Mouse (Mus musculus) CH12.LX (cell line): Measurements from ENCODE around the gene Sapcd2. TPM values are rescaled to one million over a fixed set of nuclear protein-coding genes. Genes with fewer than 3 reads are reported as not detected.

ENCODE experiments used
- DNase-seq: peaks from one replicate; pipeline ENCODE4 v3.0.0-alpha.2; 2013; ENCODE audit errors: extremely low read depth
- H3K27ac ChIP-seq: 2 replicates; pipeline ENCODE4 v1.5.1; 2012; ENCODE audit warnings: low read depth, mild to moderate bottlenecking, control low read depth, moderate library complexity; ENCODE audit not compliant: insufficient read depth
- H3K27me3 ChIP-seq: replicated peaks from 2 replicates; pipeline ENCODE3; 2012; ENCODE audit warnings: inconsistent platforms
- H3K36me3 ChIP-seq, 2 experiments: replicated peaks in 1 of 2; 2 replicates each; pipeline versions ENCODE3 to v1.6.1; 2012; ENCODE audit warnings: inconsistent platforms in 1 of 2, low read length in 1 of 2, mild to moderate bottlenecking in 1 of 2, mixed read lengths in 1 of 2, moderate library complexity in 1 of 2; ENCODE audit not compliant: control insufficient read depth in 1 of 2, insufficient read depth in 1 of 2
- H3K4me1 ChIP-seq, 2 experiments: 2 replicates each; pipeline ENCODE4 v1.6.1; 2012; ENCODE audit warnings: inconsistent platforms in 1 of 2, moderate library complexity in 1 of 2; ENCODE audit not compliant: insufficient read depth in 2 of 2, control insufficient read depth in 1 of 2
- H3K4me2 ChIP-seq: 2 replicates; pipeline ENCODE4 v1.6.1; 2012; ENCODE audit warnings: low read depth, mild to moderate bottlenecking, control low read depth; ENCODE audit not compliant: poor library complexity, insufficient read depth, severe bottlenecking
- H3K4me3 ChIP-seq, 3 experiments: fragments of 150-350 bp in 1 of 3; sonication (generic) in 1 of 3; replicated peaks in 1 of 3; 2 replicates each; pipeline versions ENCODE3 to v1.5.1; 2011 to 2012; ENCODE audit warnings: low read depth in 2 of 3, low read length in 2 of 3, mild to moderate bottlenecking in 2 of 3, moderate library complexity in 2 of 3, control low read depth in 1 of 3, improper control_type of control experiment in 1 of 3, inconsistent platforms in 1 of 3, mixed read lengths in 1 of 3; ENCODE audit not compliant: poor library complexity in 1 of 3
- H3K79me2 ChIP-seq: replicated peaks from 2 replicates; pipeline ENCODE4 v1.6.1; 2012; ENCODE audit warnings: mild to moderate bottlenecking, moderate library complexity; ENCODE audit not compliant: control insufficient read depth, poor library complexity, insufficient read depth, severe bottlenecking; ENCODE audit errors: extremely low read depth
- H3K9ac ChIP-seq: 2 replicates; pipeline ENCODE4 v1.6.1; 2012; ENCODE audit warnings: low read depth, mild to moderate bottlenecking, control low read depth, moderate library complexity; ENCODE audit not compliant: insufficient read depth
- H3K9me3 ChIP-seq: replicated peaks from 2 replicates; pipeline ENCODE3; 2012; ENCODE audit warnings: low read length, inconsistent platforms, mixed read lengths
- BHLHE40 ChIP-seq: IDR thresholded peaks from 2 replicates; pipeline ENCODE4 v1.6.1; 2011; ENCODE audit warnings: mild to moderate bottlenecking, low read depth, low read length, improper control_type of control experiment
- CHD1 ChIP-seq: IDR thresholded peaks from 2 replicates; pipeline ENCODE4 v1.6.1; 2012; ENCODE audit warnings: low read depth, low read length, improper control_type of control experiment, inconsistent platforms
- CHD2 ChIP-seq: IDR thresholded peaks from 2 replicates; pipeline ENCODE4 v1.6.1; 2011; ENCODE audit warnings: low read length, improper control_type of control experiment
- CTCF ChIP-seq, 2 experiments: IDR thresholded peaks in 1 of 2; conservative IDR thresholded peaks in 1 of 2; 2 replicates each; pipeline ENCODE4 v1.5.1; 2011 to 2012; ENCODE audit warnings: low read depth in 2 of 2, low read length in 2 of 2, improper control_type of control experiment in 1 of 2, inconsistent platforms in 1 of 2, mild to moderate bottlenecking in 1 of 2, moderate library complexity in 1 of 2
- E2F4 ChIP-seq: IDR thresholded peaks from 2 replicates; pipeline ENCODE4 v1.6.1; 2011; ENCODE audit warnings: low read depth, low read length, improper control_type of control experiment; ENCODE audit not compliant: insufficient replicate concordance
- ELF1 ChIP-seq: IDR thresholded peaks from 2 replicates; pipeline ENCODE4 v1.6.1; 2014; ENCODE audit warnings: low read depth, mild to moderate bottlenecking, inconsistent platforms, low read length, improper control_type of control experiment
- ETS1 ChIP-seq: conservative IDR thresholded peaks from 2 replicates; pipeline ENCODE4 v1.6.1; 2012; ENCODE audit warnings: low read depth, mild to moderate bottlenecking, inconsistent platforms, low read length, improper control_type of control experiment, moderate library complexity
- GABPA ChIP-seq: IDR thresholded peaks from 2 replicates; pipeline ENCODE4 v1.6.1; 2012; ENCODE audit warnings: low read depth, low read length, improper control_type of control experiment, inconsistent platforms; ENCODE audit not compliant: insufficient replicate concordance
- HCFC1 ChIP-seq: IDR thresholded peaks from 2 replicates; pipeline ENCODE4 v1.6.1; 2012; ENCODE audit warnings: low read depth, mild to moderate bottlenecking, inconsistent platforms, low read length, improper control_type of control experiment
- IRF4 ChIP-seq: IDR thresholded peaks from 2 replicates; pipeline ENCODE4 v1.6.1; 2014; ENCODE audit warnings: low read depth, mild to moderate bottlenecking, inconsistent platforms, low read length, improper control_type of control experiment
- JUN ChIP-seq: IDR thresholded peaks from 2 replicates; pipeline ENCODE4 v1.6.1; 2011; ENCODE audit warnings: low read depth, mild to moderate bottlenecking, low read length, improper control_type of control experiment, moderate library complexity; ENCODE audit not compliant: insufficient read depth
- JUND ChIP-seq: conservative IDR thresholded peaks from 2 replicates; pipeline ENCODE4 v1.6.1; 2011; ENCODE audit warnings: low read depth, low read length, improper control_type of control experiment
- KAT2A ChIP-seq: IDR thresholded peaks from 2 replicates; pipeline ENCODE4 v1.6.1; 2012; ENCODE audit warnings: low read length, improper control_type of control experiment, inconsistent platforms; ENCODE audit not compliant: insufficient replicate concordance
- MAFK ChIP-seq: IDR thresholded peaks from 2 replicates; pipeline ENCODE4 v1.6.1; 2011; ENCODE audit warnings: low read length, improper control_type of control experiment; ENCODE audit not compliant: insufficient replicate concordance
- MAX ChIP-seq: IDR thresholded peaks from 2 replicates; pipeline ENCODE4 v1.6.1; 2011; ENCODE audit warnings: low read length, improper control_type of control experiment
- MAZ ChIP-seq: IDR thresholded peaks from 2 replicates; pipeline ENCODE4 v1.6.1; 2012; ENCODE audit warnings: low read depth, mild to moderate bottlenecking, inconsistent platforms, low read length, improper control_type of control experiment, moderate library complexity
- MEF2A ChIP-seq: IDR thresholded peaks from 2 replicates; pipeline ENCODE4 v1.6.1; 2014; ENCODE audit warnings: low read depth, mild to moderate bottlenecking, inconsistent platforms, low read length, improper control_type of control experiment, borderline replicate concordance
- MYC ChIP-seq: IDR thresholded peaks from 2 replicates; pipeline ENCODE4 v1.6.1; 2011; ENCODE audit warnings: low read depth, mild to moderate bottlenecking, improper control_type of control experiment, low read length
- NELFE ChIP-seq: IDR thresholded peaks from 2 replicates; pipeline ENCODE4 v1.6.1; 2011; ENCODE audit warnings: low read depth, low read length, improper control_type of control experiment
- NRF1 ChIP-seq: IDR thresholded peaks from 2 replicates; pipeline ENCODE4 v1.6.1; 2014; ENCODE audit warnings: low read depth, mild to moderate bottlenecking, inconsistent platforms, low read length, improper control_type of control experiment, moderate library complexity
- PAX5 ChIP-seq: IDR thresholded peaks from 2 replicates; pipeline ENCODE4 v1.6.1; 2012; ENCODE audit warnings: low read length, inconsistent platforms, mixed read lengths
- POLR2A ChIP-seq: IDR thresholded peaks from 2 replicates; pipeline ENCODE4 v1.6.1; 2011; ENCODE audit warnings: low read depth, mild to moderate bottlenecking, improper control_type of control experiment, low read length
- POLR2AphosphoS2 ChIP-seq: IDR thresholded peaks from 2 replicates; pipeline ENCODE4 v1.6.1; 2011; ENCODE audit warnings: low read depth, low read length, improper control_type of control experiment
- RAD21 ChIP-seq: IDR thresholded peaks from 2 replicates; pipeline ENCODE4 v1.6.1; 2011; ENCODE audit warnings: low read depth, mild to moderate bottlenecking, low read length, improper control_type of control experiment, moderate library complexity
- RCOR1 ChIP-seq: conservative IDR thresholded peaks from 2 replicates; pipeline ENCODE4 v1.6.1; 2012; ENCODE audit warnings: low read depth, mild to moderate bottlenecking, inconsistent platforms, low read length, improper control_type of control experiment
- SIN3A ChIP-seq: IDR thresholded peaks from 2 replicates; pipeline ENCODE4 v1.6.1; 2012; ENCODE audit warnings: low read length, improper control_type of control experiment, inconsistent platforms
- SMC3 ChIP-seq: IDR thresholded peaks from 2 replicates; pipeline ENCODE4 v1.6.1; 2011; ENCODE audit warnings: low read depth, low read length, improper control_type of control experiment
- TBP ChIP-seq: conservative IDR thresholded peaks from 2 replicates; pipeline ENCODE4 v1.6.1; 2011; ENCODE audit warnings: low read depth, low read length, improper control_type of control experiment
- TCF12 ChIP-seq: IDR thresholded peaks from 2 replicates; pipeline ENCODE4 v1.6.1; 2014; ENCODE audit warnings: low read depth, mild to moderate bottlenecking, inconsistent platforms, low read length, improper control_type of control experiment
- UBTF ChIP-seq: IDR thresholded peaks from 2 replicates; pipeline ENCODE4 v1.6.1; 2012; ENCODE audit warnings: low read depth, mild to moderate bottlenecking, inconsistent platforms, low read length, improper control_type of control experiment, moderate library complexity
- USF1 ChIP-seq: IDR thresholded peaks from 2 replicates; pipeline ENCODE4 v1.6.1; 2014; ENCODE audit warnings: low read depth, mild to moderate bottlenecking, inconsistent platforms, low read length, improper control_type of control experiment
- USF2 ChIP-seq: conservative IDR thresholded peaks from 2 replicates; pipeline ENCODE4 v1.6.1; 2011; ENCODE audit warnings: low read depth, low read length, improper control_type of control experiment
- ZC3H11A ChIP-seq: IDR thresholded peaks from 2 replicates; pipeline ENCODE4 v1.6.1; 2012; ENCODE audit warnings: low read depth, mild to moderate bottlenecking, inconsistent platforms, low read length, improper control_type of control experiment
- ZKSCAN1 ChIP-seq: IDR thresholded peaks from 2 replicates; pipeline ENCODE4 v1.6.1; 2012; ENCODE audit warnings: low read depth, inconsistent platforms, low read length, improper control_type of control experiment, borderline replicate concordance
- ZMIZ1 ChIP-seq: IDR thresholded peaks from 2 replicates; pipeline ENCODE4 v1.6.1; 2012; ENCODE audit warnings: low read depth, mild to moderate bottlenecking, inconsistent platforms, low read length, improper control_type of control experiment
- ZNF384 ChIP-seq: IDR thresholded peaks from 2 replicates; pipeline ENCODE4 v1.6.1; 2012; ENCODE audit warnings: low read depth, low read length, improper control_type of control experiment, inconsistent platforms
- dilution Hi-C: fragments of 300-500 bp; cut with MboI; formaldehyde crosslinking; loops from 2 replicates; pipeline ENCODE4 v1.14.3; 2020; ENCODE audit warnings: low sequenced_read_pairs; ENCODE audit not compliant: extremely low pct_unique_long_range_greater_than_20kb, extremely low pct_ligation_motif_present
- in situ Hi-C: fragments of 300-500 bp; cut with MboI; formaldehyde crosslinking; loops from 3 replicates; pipeline ENCODE4 v1.14.3; 2019; ENCODE audit warnings: low sequenced_read_pairs, low pct_ligation_motif_present, low pct_unique_long_range_greater_than_20kb, mixed read lengths
- polyA plus RNA-seq: library from polyadenylated mRNA; unstranded; fragments of >175 nt; gene quantifications from 2 replicates; pipeline ENCODE4 v1.2.1, GENCODE M21; 2012; ENCODE audit warnings: low read depth; ENCODE audit not compliant: insufficient read length
- total RNA-seq, 2 experiments: library from RNA; depleted of rRNA; stranded (reverse); fragments of 300-350 nt in 1 of 2; fragments of >200 nt in 1 of 2; gene quantifications; 2 replicates each; pipeline ENCODE4 v1.2.3; 2012 to 2014

Gene Sapcd2
- total and polyA plus RNA-seq, 3 experiments: 16.9 to 27.3 (median 22.5) TPM

- TF ChIP-seq E2F4 (no peak), CHD1 (no peak), ZC3H11A (no peak), JUND (no peak)
Measured at GRCm38 (mm10) chr2:25425481-25425880, 53.4 kb downstream of the Sapcd2 start (continued).

- peaks cover 3% of the 10 kb centered on the region for H3K9me3 ChIP-seq
- H3K4me1 ChIP-seq: peaks cover 37 to 77% of the 10 kb centered on the region in 2 experiments
- no peaks in the 10 kb centered on the region for H3K79me2 ChIP-seq
- in situ Hi-C loops (loop anchor here (10.0 kb wide), 1 partner anchor 128 kb away; the partner anchor contains the start of gene Edf1), dilution Hi-C loops (no loop called here)
- peaks cover 0 to 15% of the 10 kb centered on the region in 2 experiments for H3K36me3 ChIP-seq
- peak overlapping the region; percentile 47 for H3K9ac ChIP-seq
- H3K27ac ChIP-seq: peak overlapping the region; percentile 76
- no peaks in the 10 kb centered on the region for H3K27me3 ChIP-seq
- no peak overlapping the region for H3K4me3 ChIP-seq
- TF ChIP-seq POLR2A (peak; percentile 60; the same call in 1 of the 2 replicates), CHD2 (no peak), USF1 (no peak), GABPA (no peak), CTCF (conservative IDR thresholded peaks at IDR 0.05 in 1 of 2, IDR thresholded peaks at IDR 0.05 in 1 of 2; ENCODE audit: low read depth in 2 of 2, low read length in 2 of 2) (peak; percentile 86 to 93), IRF4 (peak; percentile 68), ZNF384 (no peak), UBTF (no peak), HCFC1 (peak; percentile 50), ETS1 (peak; percentile 25; the same call in 1 of the 2 replicates), RAD21 (peak; percentile 75), SIN3A (0 out of 2 replicates have a peak, but pooled peaks have one; percentile 28), ZKSCAN1 (no peak), ELF1 (peak; percentile 15; the same call in 1 of the 2 replicates), MAZ (peak; percentile 62; the same call in 1 of the 2 replicates), MAX (peak; percentile 48), MAFK (no peak), BHLHE40 (0 out of 2 replicates have a peak, but pooled peaks have one; percentile 44), KAT2A (no peak), MEF2A (peak; percentile 77), USF2 (0 out of 2 replicates have a peak, but pooled peaks have one; percentile 8), TBP (0 out of 2 replicates have a peak, but pooled peaks have one; percentile 51), POLR2AphosphoS2 (no peak), NELFE (peak; percentile 64), PAX5 (no peak), JUND (no peak), TCF12 (peak; percentile 62), RCOR1 (no peak), MYC (0 out of 2 replicates have a peak, but pooled peaks have one; percentile 41), SMC3 (peak; percentile 66), JUN (no peak), NRF1 (no peak), CHD1 (no peak), ZMIZ1 (peak; percentile 54; the same call in 1 of the 2 replicates)
- H3K4me2 ChIP-seq: peak overlapping the region; percentile 22
- DNase-seq: peak; percentile 97
Measured at GRCm38 (mm10) chr2:25426721-25427191, 54.6 kb downstream of the Sapcd2 start.
